Mouse (Mus musculus) hindbrain, postnatal 0 days (tissue): ENCODE measurements around the gene Cux2. TPM values are rescaled to one million over a fixed set of nuclear protein-coding genes. Genes with fewer than 3 reads are reported as not detected.

ENCODE experiments used
- ATAC-seq: fragments of 200-750 bp; cut with Nextera tagmentation; 2 replicates; pipeline ENCODE4 v1.8.0; 2017; ENCODE audit warnings: mild to moderate bottlenecking, moderate TSS enrichment, moderate library complexity
- DNase-seq: peaks from one replicate; pipeline ENCODE4 v3.0.0-alpha.2; 2015; ENCODE audit warnings: low spot score
- H3K27ac ChIP-seq: fragments of 300-500 bp; sonication (generic); 2 replicates; pipeline ENCODE4 v1.5.1; 2014; ENCODE audit warnings: mild to moderate bottlenecking
- H3K27me3 ChIP-seq: fragments of 300-500 bp; sonication (generic); 2 replicates; pipeline ENCODE4 v1.6.1; 2014; ENCODE audit warnings: low read length, mixed read lengths; ENCODE audit not compliant: insufficient read depth
- H3K36me3 ChIP-seq: fragments of 300-500 bp; sonication (generic); 2 replicates; pipeline ENCODE4 v1.6.1; 2014; ENCODE audit warnings: low read length, mixed read lengths; ENCODE audit not compliant: insufficient read depth
- H3K4me1 ChIP-seq: fragments of 300-500 bp; sonication (generic); 2 replicates; pipeline ENCODE4 v1.6.1; 2014; ENCODE audit warnings: antibody characterized with exemption, low read length, mixed read lengths; ENCODE audit not compliant: insufficient read depth
- H3K4me2 ChIP-seq: fragments of 300-500 bp; sonication (generic); 2 replicates; pipeline ENCODE4 v1.6.1; 2014; ENCODE audit warnings: low read depth, mild to moderate bottlenecking, low read length, moderate library complexity, mixed read lengths
- H3K4me3 ChIP-seq: fragments of 300-500 bp; sonication (generic); 2 replicates; pipeline ENCODE4 v1.5.1; 2014; ENCODE audit warnings: low read length
- H3K9ac ChIP-seq: fragments of 300-500 bp; sonication (generic); replicated peaks from 2 replicates; pipeline ENCODE4 v1.6.1; 2014; ENCODE audit warnings: mild to moderate bottlenecking, low read length, moderate library complexity, mixed read lengths
- H3K9me3 ChIP-seq: fragments of 300-500 bp; sonication (generic); 2 replicates; pipeline ENCODE4 v1.6.1; 2016; ENCODE audit warnings: low read length, mixed read lengths
- CTCF ChIP-seq: IDR thresholded peaks from 2 replicates; pipeline ENCODE4 v1.5.1; 2016; ENCODE audit warnings: antibody characterized with exemption, control low read depth, low read depth
- WGBS: fragments of 180-500 bp; shearing (Covaris S2); extraction: QIAGEN DNeasy Blood & Tissue Kit; methylation state at CpG from one replicate; pipeline ENCODE4 v1.1.7; 2014; 5-methylcytosine and 5-hydroxymethylcytosine counted together
- polyA plus RNA-seq: library from polyadenylated mRNA; unstranded; fragments of >200 nt; fragmentation: Nextera tagmentation; extraction: Ambion mirVana; gene quantifications from 2 replicates; pipeline ENCODE4 v1.2.1, GENCODE M21; 2015
- total RNA-seq: library from RNA; depleted of rRNA; stranded (reverse); fragments of >200 nt; gene quantifications from 2 replicates; pipeline ENCODE4 v1.2.3, GENCODE M21; 2014

The Cux2 gene
- total and polyA plus RNA-seq, 2 experiments from 2014 or later: 15.2 to 35.4 TPM

DNA sequence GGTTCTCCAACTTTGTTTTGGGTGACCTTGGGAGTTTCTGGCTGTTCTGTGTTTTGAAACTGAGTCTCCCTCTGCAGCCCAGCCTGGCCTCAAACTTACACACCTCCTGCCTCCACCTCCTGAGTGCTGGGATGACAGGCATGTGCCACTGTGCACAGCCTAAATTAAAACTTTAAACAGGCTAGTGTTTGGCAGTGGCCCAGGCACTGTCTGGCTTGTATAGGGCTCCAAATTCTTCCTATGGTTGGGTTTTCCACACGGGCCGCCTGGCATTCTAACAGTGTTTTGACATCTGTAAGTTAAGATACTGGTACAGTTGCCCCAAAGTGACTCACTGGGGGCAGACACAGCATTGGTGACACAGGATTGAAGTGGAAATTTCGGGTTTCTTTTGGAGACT, 36.2 kb upstream of the Cux2 start:
- no peaks in the 10 kb centered on the region for H3K27me3 ChIP-seq
- no peak overlapping the region for H3K4me3 ChIP-seq
- 62% methylated on average over 3 of the region's 3 CpGs for WGBS
- no peak for ATAC-seq
- H3K27ac ChIP-seq: no peak overlapping the region
- no peak for DNase-seq
- no peak overlapping the region for H3K4me2 ChIP-seq
- no peaks in the 10 kb centered on the region for H3K9me3 ChIP-seq
- no peak for TF ChIP-seq CTCF
- H3K4me1 ChIP-seq: no peaks in the 10 kb centered on the region
- no peaks in the 10 kb centered on the region for H3K36me3 ChIP-seq
- H3K9ac ChIP-seq: no peak overlapping the region

DNA sequence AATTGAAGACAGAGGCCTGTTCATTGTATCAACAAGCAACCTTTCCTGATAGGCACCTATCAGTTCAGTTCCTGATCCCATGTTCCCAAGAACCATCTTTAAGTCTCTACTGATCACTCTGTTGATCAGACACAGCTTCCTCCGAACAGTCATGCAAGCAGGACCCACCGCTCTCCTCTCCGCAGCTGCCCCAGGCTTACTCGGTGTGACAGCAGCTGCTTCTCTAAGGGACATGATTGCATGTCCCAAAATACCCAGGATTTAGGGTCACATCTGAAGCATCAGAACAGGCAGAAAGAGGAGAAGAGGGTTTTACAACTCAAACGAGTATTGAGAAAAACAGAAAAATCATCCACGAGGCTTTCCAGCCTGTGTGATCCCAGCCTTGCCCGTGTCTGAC, 35.4 kb upstream of the Cux2 start:
- DNase-seq (no peak), ATAC-seq (no peak)
- H3K9me3 ChIP-seq: no peaks in the 10 kb centered on the region
- no peak overlapping the region for H3K9ac ChIP-seq
- no peak overlapping the region for H3K4me2 ChIP-seq
- no peaks in the 10 kb centered on the region for H3K4me1 ChIP-seq
- H3K27me3 ChIP-seq: no peaks in the 10 kb centered on the region
- no peak overlapping the region for H3K27ac ChIP-seq
- no peak overlapping the region for H3K4me3 ChIP-seq
- no peak for TF ChIP-seq CTCF
- no peaks in the 10 kb centered on the region for H3K36me3 ChIP-seq
- WGBS: 72% methylated on average over 7 of the region's 7 CpGs

DNA sequence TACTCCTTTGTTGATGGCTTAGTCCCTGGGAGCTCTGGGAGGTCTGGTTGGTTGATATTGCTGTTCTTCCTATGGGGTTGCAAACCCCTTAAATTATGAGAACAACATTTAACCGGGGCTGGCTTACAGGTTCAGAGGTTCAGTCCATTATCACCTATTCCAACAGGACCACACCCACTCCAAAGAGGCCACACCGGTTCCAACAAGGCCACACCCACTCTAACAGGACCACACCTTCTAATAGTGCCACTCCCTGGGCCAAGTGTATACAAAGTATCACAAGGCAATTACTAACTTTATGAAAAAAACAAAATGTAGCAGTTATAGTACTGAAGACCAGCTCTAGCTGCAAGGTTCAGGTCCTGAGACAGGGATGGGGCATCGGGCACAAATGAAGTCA, 34.6 kb upstream of the Cux2 start:
- 74% methylated on average over 3 of the region's 3 CpGs for WGBS

DNA sequence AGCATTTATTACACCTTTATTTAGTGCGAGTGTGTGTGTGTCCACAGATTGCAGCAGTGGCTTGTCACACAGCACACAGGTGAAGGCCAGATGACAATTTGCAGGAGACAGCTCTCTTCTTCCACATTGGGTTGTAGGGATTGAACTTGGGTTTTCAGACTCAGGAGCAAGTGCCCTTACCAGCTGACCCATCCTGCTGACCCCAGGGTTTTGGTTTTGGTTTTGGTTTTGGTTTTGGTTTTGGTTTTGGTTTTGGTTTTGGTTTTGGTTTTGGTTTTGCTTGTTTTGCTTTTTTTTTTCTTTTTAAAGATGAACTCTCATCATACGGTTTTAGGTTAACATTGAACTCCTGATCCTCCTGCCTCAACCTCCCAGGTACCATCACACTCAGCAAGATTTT, 33.4 kb upstream of the Cux2 start:
- Histone ChIP-seq H3K4me1 (no peaks in the 10 kb centered on the region), H3K27ac (no peak overlapping the region), H3K4me2 (no peak overlapping the region), H3K27me3 (no peaks in the 10 kb centered on the region), H3K9ac (no peak overlapping the region), H3K9me3 (no peaks in the 10 kb centered on the region), H3K36me3 (no peaks in the 10 kb centered on the region), H3K4me3 (no peak overlapping the region)
- WGBS: 97% methylated on average over 2 of the region's 2 CpGs
- DNase-seq: no peak
- TF ChIP-seq CTCF: no peak
- no peak for ATAC-seq

More for the DNA sequence above, 34.6 kb upstream of the Cux2 start:
- DNase-seq (no peak), ATAC-seq (no peak)
- Histone ChIP-seq H3K36me3 (no peaks in the 10 kb centered on the region), H3K9me3 (no peaks in the 10 kb centered on the region), H3K27me3 (no peaks in the 10 kb centered on the region), H3K4me3 (no peak overlapping the region), H3K4me1 (no peaks in the 10 kb centered on the region), H3K27ac (no peak overlapping the region), H3K4me2 (no peak overlapping the region), H3K9ac (no peak overlapping the region)
- no peak for TF ChIP-seq CTCF

DNA sequence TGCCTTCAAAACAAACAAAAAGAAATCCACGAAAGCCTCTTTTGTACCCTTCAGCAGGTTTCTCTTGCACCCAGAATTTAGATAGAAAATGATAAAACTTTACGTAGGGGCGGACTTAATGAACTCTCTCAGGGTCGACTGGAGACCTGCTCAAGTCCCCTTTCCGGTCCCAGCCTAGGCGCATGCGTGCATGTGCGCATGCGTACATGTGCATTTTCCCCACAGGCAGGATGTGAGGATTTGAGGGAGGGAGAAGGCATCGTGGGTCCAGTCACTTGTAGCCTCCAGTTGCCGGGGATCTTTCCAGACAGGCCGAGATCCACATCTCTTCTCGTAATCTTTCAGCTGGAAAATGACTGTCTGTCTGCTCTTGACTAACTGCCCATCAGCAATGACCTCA, 31.6 kb upstream of the Cux2 start:
- Histone ChIP-seq H3K27me3 (no peaks in the 10 kb centered on the region), H3K4me3 (no peak overlapping the region), H3K4me2 (no peak overlapping the region), H3K9ac (no peak overlapping the region), H3K9me3 (no peaks in the 10 kb centered on the region), H3K36me3 (no peaks in the 10 kb centered on the region), H3K4me1 (no peaks in the 10 kb centered on the region), H3K27ac (no peak overlapping the region)
- TF ChIP-seq CTCF: no peak
- ATAC-seq: no peak
- WGBS: 84% methylated on average over 13 of the region's 13 CpGs
- no peak for DNase-seq

DNA sequence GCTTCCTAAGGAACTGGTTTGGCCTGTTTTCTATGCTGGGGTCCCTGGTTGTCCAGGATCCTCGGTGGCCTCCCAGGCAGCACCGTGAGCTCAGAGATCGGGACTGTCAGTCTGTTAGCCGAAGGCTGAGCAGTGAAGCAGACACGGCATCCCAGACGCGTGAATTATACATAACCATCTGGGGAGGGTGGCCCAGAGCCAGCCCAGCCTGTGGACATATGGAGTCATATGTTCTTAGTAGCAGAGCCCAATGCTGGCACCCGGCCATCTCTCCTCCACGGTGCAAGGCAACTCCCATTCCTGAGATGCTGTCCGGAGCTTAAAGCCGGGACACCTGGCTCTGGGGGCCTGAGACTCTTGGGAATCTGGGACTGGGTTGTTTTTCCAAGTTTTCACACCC, 31.0 kb upstream of the Cux2 start:
- 40% methylated on average over 11 of the region's 11 CpGs for WGBS
- no peaks in the 10 kb centered on the region for H3K36me3 ChIP-seq
- H3K4me2 ChIP-seq: no peak overlapping the region
- no peaks in the 10 kb centered on the region for H3K27me3 ChIP-seq
- ATAC-seq (peak; percentile 83), DNase-seq (peak; percentile 90)
- no peaks in the 10 kb centered on the region for H3K9me3 ChIP-seq
- H3K9ac ChIP-seq: no peak overlapping the region
- no peak overlapping the region for H3K4me3 ChIP-seq
- TF ChIP-seq CTCF: no peak
- no peaks in the 10 kb centered on the region for H3K4me1 ChIP-seq
- H3K27ac ChIP-seq: peak overlapping the region; percentile 49; the same call in 1 of the 2 replicates

DNA sequence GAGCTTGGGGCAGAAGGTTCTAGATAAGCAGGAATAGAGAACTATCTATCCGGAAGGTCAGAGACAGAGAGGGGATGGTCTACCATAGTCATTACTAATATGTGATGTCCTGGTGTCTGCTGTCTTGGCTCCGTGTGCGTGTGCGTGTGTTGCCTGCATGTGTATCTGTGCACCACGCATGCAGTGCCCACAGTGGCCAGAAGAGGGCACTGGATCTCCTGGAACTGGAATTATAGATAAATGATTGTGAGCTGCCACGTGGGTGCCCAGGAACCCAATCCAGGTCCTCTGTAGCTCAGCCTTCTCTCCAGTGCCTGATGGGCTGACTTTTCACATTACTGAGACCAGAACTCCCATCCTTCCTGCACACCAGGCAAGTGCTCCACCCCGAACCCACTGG, 29.9 kb upstream of the Cux2 start:
- DNase-seq (peak; percentile 38), ATAC-seq (no peak)
- H3K36me3 ChIP-seq: no peaks in the 10 kb centered on the region
- H3K27ac ChIP-seq: no peak overlapping the region
- WGBS: 84% methylated on average over 7 of the region's 7 CpGs
- peak; percentile 70 for TF ChIP-seq CTCF
- no peak overlapping the region for H3K9ac ChIP-seq
- no peaks in the 10 kb centered on the region for H3K27me3 ChIP-seq
- H3K4me1 ChIP-seq: no peaks in the 10 kb centered on the region
- no peak overlapping the region for H3K4me3 ChIP-seq
- H3K4me2 ChIP-seq: no peak overlapping the region
- no peaks in the 10 kb centered on the region for H3K9me3 ChIP-seq
